Mouse (Mus musculus): ENCODE measurements around the gene Npdc1. TPM values are rescaled to one million over a fixed set of nuclear protein-coding genes. Genes with fewer than 3 reads are reported as not detected.
"Not testable (repeated sequence)": the region's sequence is repeated elsewhere in the genome, so short reads cannot be mapped to it uniquely, and the experiment has no call there.

Npdc1 gene
- total RNA-seq, 2 experiments from 2014 or later = 478 to 490 TPM

- peak; percentile 79 for DNase-seq
- intact Hi-C loops (cut with DNase I) = no loop called here
Measured at GRCm38 (mm10) chr2:25394281-25395221, 4.6 kb upstream of the Npdc1 start.

GRCm38 (mm10) chr2:25395721-25396596 lies 3.2 kb upstream of the Npdc1 start, which contains the start of gene Entpd2:
TSS of gene Entpd2 (plus strand) at chr2:25395874.
- intact Hi-C loops (cut with DNase I) = no loop called here
- DNase-seq = no peak

DNA sequence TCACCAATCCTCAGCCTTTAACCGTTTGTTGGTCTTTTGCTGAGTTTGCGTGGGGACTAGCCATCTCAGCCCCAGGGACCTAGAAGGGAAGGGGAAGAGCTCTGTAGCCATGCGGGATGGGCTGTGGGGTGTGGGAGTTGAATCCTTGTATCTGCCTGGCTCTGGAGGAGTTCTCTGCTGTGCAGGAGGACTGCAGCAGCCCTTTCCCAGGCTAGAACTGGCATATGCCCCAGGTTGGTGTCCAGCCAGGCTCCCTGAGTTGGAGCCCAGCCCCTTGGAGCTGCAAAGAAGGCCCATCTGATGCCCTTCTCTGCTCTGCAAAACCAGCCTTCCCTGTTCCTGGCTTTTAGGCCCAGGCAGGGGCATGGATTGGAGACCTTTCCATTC lies 2.6 kb upstream of the Npdc1 start:
- DNase-seq = peak; percentile 80
- intact Hi-C loops (cut with DNase I) = no loop called here

- intact Hi-C loops (cut with DNase I) = no loop called here
- DNase-seq = peak; percentile 53
Measured at GRCm38 (mm10) chr2:25397010-25397409, 2.1 kb upstream of the Npdc1 start.

GRCm38 (mm10) chr2:25398065-25398464 lies 1.1 kb upstream of the Npdc1 start:
- intact Hi-C loops (cut with DNase I) = no loop called here
- no peak for DNase-seq

- no peak for DNase-seq
- intact Hi-C loops (cut with DNase I) = no loop called here
Measured at GRCm38 (mm10) chr2:25400291-25400690, 1.1 kb downstream of the Npdc1 start.

GRCm38 (mm10) chr2:25400764-25401163 lies 1.6 kb downstream of the Npdc1 start:
- peak; percentile 61 for DNase-seq
- intact Hi-C loops (cut with DNase I) = no loop called here

DNA sequence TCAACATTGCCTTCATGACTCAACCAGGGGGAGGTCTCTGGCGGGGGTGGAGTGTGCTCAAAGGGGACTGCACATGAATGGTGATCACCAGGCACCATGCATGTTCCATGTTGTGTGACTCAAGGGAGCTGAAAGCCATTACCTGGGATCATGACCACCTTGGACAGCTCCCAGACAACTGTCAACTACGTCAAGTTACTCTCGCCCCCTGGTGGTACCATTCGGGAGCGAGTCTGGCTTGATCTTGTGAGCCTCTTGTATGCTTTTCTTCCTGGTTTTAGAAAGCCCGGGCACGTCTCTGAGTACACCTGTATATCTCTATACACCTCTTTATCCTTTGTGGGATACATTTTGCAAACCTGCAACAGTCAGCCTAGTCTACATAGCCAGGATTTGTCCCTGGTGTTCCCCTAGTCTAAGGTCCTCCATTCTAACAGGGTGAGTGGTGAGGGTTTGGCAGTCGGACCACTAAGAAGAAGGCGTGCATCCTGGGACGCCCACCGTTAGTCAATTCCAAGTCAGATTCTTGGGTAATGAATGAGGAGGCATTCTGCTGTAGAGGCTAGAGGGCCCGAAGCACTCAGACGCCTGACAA lies 3.3 kb downstream of the Npdc1 start:
- DNase-seq = peak; percentile 91
- intact Hi-C loops (cut with DNase I) = no loop called here

DNA sequence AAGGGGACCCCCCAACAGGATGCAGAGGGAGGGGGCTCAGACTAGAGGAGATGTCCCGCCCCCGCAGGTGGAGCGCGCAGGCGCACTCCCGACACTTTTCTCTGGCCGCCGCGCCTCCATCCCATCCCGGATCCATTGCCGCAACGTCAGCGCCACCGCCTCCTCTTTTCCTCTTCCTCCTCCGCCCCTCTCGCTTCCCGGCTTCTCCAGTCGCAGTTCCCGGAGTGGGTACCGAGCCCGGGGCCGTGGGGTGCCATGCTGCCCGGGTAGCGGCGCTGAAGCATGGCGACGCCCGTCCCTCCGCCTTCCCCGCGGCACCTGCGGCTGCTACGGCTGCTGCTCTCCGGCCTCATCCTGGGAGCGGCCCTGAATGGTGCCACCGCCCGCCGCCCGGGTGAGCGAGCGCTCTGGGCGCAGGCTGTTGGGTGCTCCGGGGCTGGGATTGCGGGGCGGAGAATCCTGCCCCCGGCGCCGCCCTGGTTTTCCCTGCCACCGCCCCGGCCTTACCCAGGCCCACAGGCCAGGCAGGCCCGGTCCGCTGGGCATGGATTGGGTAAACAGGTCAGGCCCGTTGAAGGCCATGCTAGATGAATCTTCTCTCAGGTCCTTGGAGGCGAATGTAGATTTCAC lies 3.9 kb downstream of the Npdc1 start:
- peak; percentile 91 for DNase-seq
- intact Hi-C loops (cut with DNase I) = no loop called here

DNA sequence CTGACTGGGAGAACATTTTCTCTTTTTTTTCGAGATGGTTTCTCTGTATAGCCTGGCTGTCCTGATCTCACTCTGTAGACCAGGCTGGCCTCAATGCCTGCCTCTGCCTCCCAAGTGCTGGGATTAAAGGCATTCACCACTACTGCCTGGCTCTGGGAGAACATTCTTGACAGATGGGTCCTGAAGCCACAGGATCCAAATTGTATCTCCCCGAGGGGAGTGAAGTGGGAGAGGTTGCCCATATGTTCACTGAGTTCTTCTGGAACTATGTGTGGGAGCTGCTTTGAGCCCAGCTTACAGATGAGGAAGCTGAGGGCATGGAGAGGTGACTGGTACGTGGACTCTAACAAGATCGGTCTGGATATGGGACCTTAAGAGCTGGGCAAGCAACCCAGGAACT lies 4.8 kb downstream of the Npdc1 start:
- no peak for DNase-seq
- intact Hi-C loops (cut with DNase I) = no loop called here

- intact Hi-C loops (cut with DNase I) = no loop called here
- DNase-seq = no peak
Measured at GRCm38 (mm10) chr2:25408908-25409307, 9.8 kb downstream of the Npdc1 start.

DNA sequence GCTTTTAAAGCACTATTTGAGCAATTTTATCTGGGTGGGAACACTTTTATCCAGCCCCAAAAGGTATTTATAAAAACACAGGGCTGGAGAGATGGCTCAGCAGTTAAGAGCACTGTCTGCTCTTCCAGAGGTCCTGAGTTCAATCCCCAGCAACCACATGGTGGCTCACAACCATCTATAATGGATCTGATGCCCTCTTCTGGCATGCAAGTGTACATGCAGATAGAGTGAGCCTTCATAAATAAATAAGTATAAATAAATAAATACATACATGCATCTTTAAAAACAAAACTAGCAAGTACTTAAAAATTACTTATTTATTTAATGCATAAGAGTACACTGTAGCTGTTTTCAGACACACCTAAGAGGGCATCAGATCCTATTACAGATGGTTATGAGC lies 14.3 kb downstream of the Npdc1 start:
- intact Hi-C loops (cut with DNase I); DNase-seq: not testable (repeated sequence)

GRCm38 (mm10) chr2:25417426-25417825 lies 18.3 kb downstream of the Npdc1 start:
- peak; percentile 70 for DNase-seq
- intact Hi-C loops (cut with DNase I) = no loop called here

GRCm38 (mm10) chr2:25421896-25422295 lies 22.7 kb downstream of the Npdc1 start:
- intact Hi-C loops (cut with DNase I) = no loop called here
- DNase-seq = peak; percentile 73

- no peak for DNase-seq
- intact Hi-C loops (cut with DNase I) = no loop called here
Measured at GRCm38 (mm10) chr2:25422587-25423410, 23.6 kb downstream of the Npdc1 start, which contains the start of gene Fut7. TSS of gene Fut7 (plus strand) at chr2:25423267.

- intact Hi-C loops (cut with DNase I) = no loop called here
- DNase-seq = no peak
Measured at GRCm38 (mm10) chr2:25423626-25424025, 24.5 kb downstream of the Npdc1 start.

- intact Hi-C loops (cut with DNase I) = no loop called here
- DNase-seq = peak; percentile 48
Measured at GRCm38 (mm10) chr2:25425481-25425880, 26.3 kb downstream of the Npdc1 start.

DNA sequence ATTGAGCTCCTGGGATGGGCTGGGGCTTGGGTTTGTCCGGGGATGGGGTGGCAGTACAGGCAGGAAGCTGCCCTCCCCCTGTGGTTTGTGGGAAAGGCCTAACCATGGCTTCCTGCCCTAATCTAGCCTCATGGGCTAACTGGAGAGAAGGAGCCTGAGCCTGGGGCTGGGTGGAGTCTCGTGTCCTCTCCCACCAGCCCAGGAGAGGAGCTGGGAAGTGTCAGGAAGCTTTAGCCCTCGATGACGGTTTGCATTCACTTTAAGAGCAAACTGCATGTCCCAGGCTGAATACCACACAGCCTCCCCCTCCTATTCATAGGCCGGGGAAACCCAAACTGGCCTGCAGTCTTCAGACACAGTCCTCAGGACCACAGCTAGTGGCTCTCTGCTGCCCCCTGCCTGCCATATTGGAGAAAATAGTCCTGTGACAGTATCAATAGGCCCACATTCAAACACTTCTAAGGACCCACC lies 27.6 kb downstream of the Npdc1 start:
- intact Hi-C loops (cut with DNase I) = no loop called here
- peak; percentile 82 for DNase-seq

DNA sequence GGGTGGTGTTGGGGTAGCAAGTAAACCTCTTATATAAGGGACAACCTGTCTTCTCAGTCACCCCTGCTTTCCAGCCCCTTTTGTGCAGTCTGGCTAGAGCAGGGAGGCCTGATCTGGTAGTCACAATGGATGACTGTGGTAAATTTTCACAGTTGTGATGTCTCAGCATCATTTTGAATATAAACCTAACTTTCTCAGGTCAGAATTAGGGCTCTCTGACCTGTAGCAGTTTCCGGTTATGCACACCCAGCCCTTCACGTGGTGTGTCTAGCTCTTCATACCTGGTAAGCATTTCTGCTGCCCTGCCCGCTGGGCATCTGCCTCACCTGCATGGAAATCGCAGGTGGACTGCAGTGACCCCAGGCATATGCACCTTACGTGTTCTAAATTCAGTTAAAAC lies 28.1 kb downstream of the Npdc1 start:
- DNase-seq = no peak
- intact Hi-C loops (cut with DNase I) = no loop called here

Data from left cerebral cortex, postnatal 4 days (tissue).